7 mouse cellular contexts compared by ENCODE assay signal in the genomic region with DNA sequence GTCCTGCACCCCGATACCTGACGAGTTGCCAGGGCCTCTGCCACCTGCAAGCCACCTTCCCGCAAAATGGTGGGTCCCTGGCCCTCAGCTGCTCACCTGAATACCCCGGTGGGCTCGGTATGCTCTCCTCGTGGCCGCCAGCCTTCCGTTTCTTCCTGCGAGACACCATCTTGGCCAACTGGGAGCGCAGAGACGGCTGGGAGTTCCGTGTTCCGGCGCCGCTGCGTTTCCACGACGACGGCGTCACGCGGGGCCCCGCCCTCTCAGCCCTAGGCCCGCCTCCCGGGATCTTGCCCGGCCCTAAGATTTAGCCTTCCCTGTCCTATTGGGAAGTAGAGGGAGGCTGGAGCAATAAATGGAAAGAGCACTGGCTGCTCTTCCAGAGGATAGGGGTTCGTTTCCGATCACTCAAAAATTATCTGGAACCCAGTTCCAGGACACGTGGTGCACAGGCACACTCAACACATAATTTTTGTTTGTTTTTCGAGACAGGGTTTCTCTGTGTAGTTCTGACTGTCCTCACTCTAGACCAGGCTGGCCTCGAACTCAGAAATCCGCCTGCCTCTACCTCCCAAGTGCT. TPM values are rescaled to one million over a fixed set of nuclear protein-coding genes. Genes with fewer than 3 reads are reported as not detected.
A peak's percentile ranks its signal among the peaks of the same experiment; 100 is the strongest.
DNase-seq lines count a peak whose midpoint lies in the region; ATAC-seq lines count a peak whose summit lies in the region.

A gene (minus strand): TSS at position 236 of the 580 bp plus-strand sequence.

- peak within 1 kb of the TSS; percentile 61 for H3K27ac ChIP-seq in intestine, embryonic 16.5 days (ENCODE audit: low read length)
- peak within 1 kb of the TSS; percentile 79 for H3K27ac ChIP-seq in midbrain, embryonic 11.5 days (ENCODE audit: low read depth, low read length)

- intact Hi-C loops in left cerebral cortex, postnatal 36 days (cut with DNase I): loop anchor here (2.0 kb wide), 1 partner anchor 26 kb away; a partner anchor contains a TSS

- peak within 1 kb of the TSS; percentile 82 for H3K9ac ChIP-seq in intestine, embryonic 16.5 days (ENCODE audit: low read depth, low read length)
- peak within 1 kb of the TSS; percentile 80 for H3K9ac ChIP-seq in midbrain, embryonic 11.5 days (ENCODE audit: low read length)

- WGBS in intestine, embryonic 16.5 days: 9% methylated on average over 32 of the region's 32 CpGs
- 11% methylated on average over 31 of the region's 32 CpGs for WGBS in midbrain, embryonic 11.5 days

- H3K4me1 ChIP-seq in intestine, embryonic 16.5 days (ENCODE audit: control insufficient read depth, insufficient read depth, low read length): peaks cover 5% of the 10 kb centered on the region
- peaks cover 7% of the 10 kb centered on the region for H3K4me1 ChIP-seq in midbrain, embryonic 11.5 days (ENCODE audit: control insufficient read depth, insufficient read depth, low read length)

- H3K4me3 ChIP-seq in intestine, embryonic 16.5 days (ENCODE audit: low read length): peak within 1 kb of the TSS; percentile 90
- peak within 1 kb of the TSS; percentile 86 for H3K4me3 ChIP-seq in midbrain, embryonic 11.5 days (ENCODE audit: low read depth, low read length)

- DNase-seq in adrenal gland, adult 2 months: peak; percentile 98
- peak; percentile 81 for DNase-seq in embryo, embryonic 11.5 days (ENCODE audit: low read depth, low spot score)
- peak; percentile 91 to 92 for DNase-seq in gastrocnemius, postnatal 4 days (ENCODE audit: low spot score in 2 of 2)
- DNase-seq in left cerebral cortex, postnatal 36 days (ENCODE audit: low spot score in 2 of 2): peak; percentile 92 to 93
- peak; percentile 99 for DNase-seq in midbrain, embryonic 11.5 days (ENCODE audit: low spot score, missing footprints)
- DNase-seq in skeletal muscle tissue, adult 2 months (ENCODE audit: low read depth, low spot score): peak; percentile 75

- no peaks in the 10 kb centered on the region for H3K27me3 ChIP-seq in intestine, embryonic 16.5 days (replicated peaks; ENCODE audit: control insufficient read depth, insufficient read depth, low read length)
- no peaks in the 10 kb centered on the region for H3K27me3 ChIP-seq in midbrain, embryonic 11.5 days (ENCODE audit: control insufficient read depth, insufficient read depth, low read length)

- H3K9me3 ChIP-seq in intestine, embryonic 16.5 days (ENCODE audit: control insufficient read depth, low read length): no peaks in the 10 kb centered on the region
- no peaks in the 10 kb centered on the region for H3K9me3 ChIP-seq in midbrain, embryonic 11.5 days (ENCODE audit: control insufficient read depth, low read length)

- peak; percentile 94 for ATAC-seq in intestine, embryonic 16.5 days
- peak; percentile 94 for ATAC-seq in midbrain, embryonic 11.5 days (ENCODE audit: low FRiP score)

- peak within 1 kb of the TSS; percentile 83 for H3K4me2 ChIP-seq in intestine, embryonic 16.5 days (ENCODE audit: low read depth, low read length)
- H3K4me2 ChIP-seq in midbrain, embryonic 11.5 days: peak within 1 kb of the TSS; percentile 79

- peaks cover 32% of the 10 kb centered on the region for H3K36me3 ChIP-seq in intestine, embryonic 16.5 days (ENCODE audit: control insufficient read depth, insufficient read depth, low read length)
- peaks cover 33% of the 10 kb centered on the region for H3K36me3 ChIP-seq in midbrain, embryonic 11.5 days (ENCODE audit: control insufficient read depth, insufficient read depth, low read length)

RNA-seq across cellular contexts. Expression of the gene that starts here (rescaled TPM):
- 100 to 1,000 TPM; 123 to 167 TPM for total RNA-seq in adrenal gland, adult 2 months (2021)
- polyA plus RNA-seq in adrenal gland, adult 2 months (2012; rRNA removed): 128 and 179 TPM in 2 replicates
- 10 to 100 TPM; 50.3 to 53.5 TPM for total RNA-seq in gastrocnemius, postnatal 4 days (2021)
- polyA plus RNA-seq in intestine, embryonic 16.5 days (2015; fragmentation: Nextera tagmentation; extraction: Ambion mirVana): 69.4 and 75.4 TPM in 2 replicates
- total RNA-seq in left cerebral cortex, postnatal 36 days (2021): 100 to 1,000 TPM; 148 to 158 TPM
- 70.5 and 79.6 TPM in 2 replicates for polyA plus RNA-seq in midbrain, embryonic 11.5 days (2014; fragmentation: Nextera tagmentation; extraction: Ambion mirVana)

Comparison
In these comparisons a context has a peak if more than half of its experiments do, and no peak if none do; other contexts are left out.
1. Peak in every context shown above with its lines: DNase-seq, ATAC-seq, H3K4me3 ChIP-seq and H3K27ac ChIP-seq.